Mouse (Mus musculus): ENCODE results near the gene E2f4. TPM values are rescaled to one million over a fixed set of nuclear protein-coding genes. Genes with fewer than 3 reads are reported as not detected.
A peak's percentile ranks its signal among the peaks of the same experiment; 100 is the strongest.

Gene E2f4
- 103 and 117 TPM in 2 replicates for polyA plus RNA-seq (2014; fragmentation: Nextera tagmentation; extraction: Ambion mirVana)

DNA sequence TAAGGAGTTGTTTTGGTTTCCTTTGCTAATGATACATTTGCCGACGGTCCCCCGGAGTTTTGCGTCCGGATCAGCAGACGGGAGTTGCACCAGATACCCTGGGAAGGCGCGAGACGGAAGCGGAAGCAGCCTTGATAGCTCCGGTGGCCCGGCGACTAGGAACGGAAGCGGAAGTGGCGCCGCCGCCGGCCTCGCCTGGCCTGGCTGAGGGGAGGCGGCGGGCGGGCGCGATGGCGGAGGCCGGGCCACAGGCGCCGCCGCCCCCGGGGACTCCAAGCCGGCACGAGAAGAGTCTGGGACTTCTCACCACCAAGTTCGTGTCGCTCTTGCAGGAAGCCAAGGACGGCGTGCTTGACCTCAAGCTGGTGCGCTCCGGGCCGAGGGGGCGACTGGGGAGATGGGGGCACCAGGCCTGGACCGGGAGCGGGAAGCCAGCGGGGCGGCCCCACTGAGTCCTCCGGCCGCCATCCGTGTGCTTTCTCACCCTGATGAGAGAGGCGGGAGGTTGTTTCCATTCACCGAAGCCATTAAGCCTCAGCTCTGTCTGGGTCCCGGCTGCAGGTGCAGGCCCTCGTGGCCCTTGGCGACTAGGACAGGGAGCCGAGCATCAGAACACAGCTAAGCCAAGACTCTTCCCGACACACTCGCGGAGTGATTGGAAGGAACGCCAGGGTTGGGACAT lies at the start of gene E2f4:
E2f4 (plus strand) TSS at position 153 of the 682 bp plus-strand sequence.
- WGBS: 0% methylated on average over 36 of the region's 58 CpGs
- Histone ChIP-seq H3K4me1 (ENCODE audit: control insufficient read depth, insufficient read depth, low read length) (peaks cover 13% of the 10 kb centered on the region), H3K36me3 (ENCODE audit: control insufficient read depth, insufficient read depth, low read length) (peaks cover 38% of the 10 kb centered on the region), H3K4me3 (ENCODE audit: low read length) (peak within 1 kb of the TSS; percentile 96), H3K9me3 (ENCODE audit: control insufficient read depth, low read length) (no peaks in the 10 kb centered on the region), H3K4me2 (replicated peaks; ENCODE audit: low read depth, low read length) (peak within 1 kb of the TSS; percentile 91), H3K27me3 (ENCODE audit: control insufficient read depth, insufficient read depth, low read length) (no peaks in the 10 kb centered on the region), H3K9ac (ENCODE audit: low read depth, low read length) (peak within 1 kb of the TSS; percentile 93), H3K27ac (ENCODE audit: low read depth, low read length) (peak within 1 kb of the TSS; percentile 37; the same call in 1 of the 2 replicates)
- ATAC-seq (ENCODE audit: low FRiP score, low TSS enrichment): peak; percentile 90

GRCm38 (mm10) chr8:105251954-105252353 lies 45.5 kb upstream of the E2f4 start:
- no peak overlapping the region for H3K4me2 ChIP-seq (replicated peaks; ENCODE audit: low read depth, low read length)
- no peak overlapping the region for H3K9ac ChIP-seq (ENCODE audit: low read depth, low read length)
- peaks cover 11% of the 10 kb centered on the region; the same call in 1 of the 2 replicates for H3K4me1 ChIP-seq (ENCODE audit: control insufficient read depth, insufficient read depth, low read length)
- ATAC-seq (ENCODE audit: low FRiP score, low TSS enrichment): no peak
- H3K27me3 ChIP-seq (ENCODE audit: control insufficient read depth, insufficient read depth, low read length): peaks cover 12% of the 10 kb centered on the region; the same call in 1 of the 2 replicates
- peaks cover 49% of the 10 kb centered on the region for H3K36me3 ChIP-seq (ENCODE audit: control insufficient read depth, insufficient read depth, low read length)
- no peak overlapping the region for H3K4me3 ChIP-seq (ENCODE audit: low read length)
- no peak overlapping the region for H3K27ac ChIP-seq (ENCODE audit: low read depth, low read length)
- 94% methylated on average over 6 of the region's 6 CpGs for WGBS
- H3K9me3 ChIP-seq (ENCODE audit: control insufficient read depth, low read length): no peaks in the 10 kb centered on the region

GRCm38 (mm10) chr8:105252680-105253537 lies 44.6 kb upstream of the E2f4 start:
- H3K9me3 ChIP-seq (ENCODE audit: control insufficient read depth, low read length): no peaks in the 10 kb centered on the region
- H3K4me2 ChIP-seq (replicated peaks; ENCODE audit: low read depth, low read length): no peak overlapping the region
- peaks cover 11% of the 10 kb centered on the region; the same call in 1 of the 2 replicates for H3K4me1 ChIP-seq (ENCODE audit: control insufficient read depth, insufficient read depth, low read length)
- WGBS: 88% methylated on average over 10 of the region's 10 CpGs
- no peak overlapping the region for H3K9ac ChIP-seq (ENCODE audit: low read depth, low read length)
- ATAC-seq (ENCODE audit: low FRiP score, low TSS enrichment): no peak
- H3K27ac ChIP-seq (ENCODE audit: low read depth, low read length): no peak overlapping the region
- H3K36me3 ChIP-seq (ENCODE audit: control insufficient read depth, insufficient read depth, low read length): peaks cover 43% of the 10 kb centered on the region
- H3K27me3 ChIP-seq (ENCODE audit: control insufficient read depth, insufficient read depth, low read length): peaks cover 16% of the 10 kb centered on the region
- H3K4me3 ChIP-seq (ENCODE audit: low read length): no peak overlapping the region

GRCm38 (mm10) chr8:105253766-105254151 lies 43.7 kb upstream of the E2f4 start:
- Histone ChIP-seq H3K4me2 (replicated peaks; ENCODE audit: low read depth, low read length) (peak overlapping the region; percentile 99), H3K36me3 (ENCODE audit: control insufficient read depth, insufficient read depth, low read length) (peaks cover 35% of the 10 kb centered on the region), H3K27ac (ENCODE audit: low read depth, low read length) (no peak overlapping the region), H3K9ac (ENCODE audit: low read depth, low read length) (peak overlapping the region; percentile 23; the same call in 1 of the 2 replicates), H3K4me3 (ENCODE audit: low read length) (peak overlapping the region; percentile 64), H3K4me1 (ENCODE audit: control insufficient read depth, insufficient read depth, low read length) (peaks cover 12% of the 10 kb centered on the region; the same call in 1 of the 2 replicates), H3K9me3 (ENCODE audit: control insufficient read depth, low read length) (no peaks in the 10 kb centered on the region), H3K27me3 (ENCODE audit: control insufficient read depth, insufficient read depth, low read length) (peaks cover 25% of the 10 kb centered on the region)
- WGBS: 34% methylated on average over 20 of the region's 20 CpGs
- ATAC-seq (ENCODE audit: low FRiP score, low TSS enrichment): peak; percentile 22

- H3K27me3 ChIP-seq (ENCODE audit: control insufficient read depth, insufficient read depth, low read length): peaks cover 31% of the 10 kb centered on the region
- H3K36me3 ChIP-seq (ENCODE audit: control insufficient read depth, insufficient read depth, low read length): peaks cover 29% of the 10 kb centered on the region
- H3K4me2 ChIP-seq (replicated peaks; ENCODE audit: low read depth, low read length): peak overlapping the region; percentile 99
- under 1% methylated on average over 68 of the region's 74 CpGs for WGBS
- peak overlapping the region; percentile 74 for H3K9ac ChIP-seq (ENCODE audit: low read depth, low read length)
- peak overlapping the region; percentile 78 for H3K27ac ChIP-seq (ENCODE audit: low read depth, low read length)
- peak overlapping the region; percentile 64 for H3K4me3 ChIP-seq (ENCODE audit: low read length)
- no peaks in the 10 kb centered on the region for H3K9me3 ChIP-seq (ENCODE audit: control insufficient read depth, low read length)
- peaks cover 17% of the 10 kb centered on the region; the same call in 1 of the 2 replicates for H3K4me1 ChIP-seq (ENCODE audit: control insufficient read depth, insufficient read depth, low read length)
- ATAC-seq (ENCODE audit: low FRiP score, low TSS enrichment): peak; percentile 86
Measured at GRCm38 (mm10) chr8:105254152-105254965, 43.1 kb upstream of the E2f4 start.

- WGBS: 0% methylated on average over 14 of the region's 14 CpGs
- peaks cover 17% of the 10 kb centered on the region; the same call in 1 of the 2 replicates for H3K4me1 ChIP-seq (ENCODE audit: control insufficient read depth, insufficient read depth, low read length)
- H3K4me3 ChIP-seq (ENCODE audit: low read length): peak within 1 kb of the TSS; percentile 64
- H3K36me3 ChIP-seq (ENCODE audit: control insufficient read depth, insufficient read depth, low read length): peaks cover 23% of the 10 kb centered on the region
- H3K9ac ChIP-seq (ENCODE audit: low read depth, low read length): peak within 1 kb of the TSS; percentile 74
- peak; percentile 50 for ATAC-seq (ENCODE audit: low FRiP score, low TSS enrichment)
- H3K27me3 ChIP-seq (ENCODE audit: control insufficient read depth, insufficient read depth, low read length): peaks cover 36% of the 10 kb centered on the region
- H3K27ac ChIP-seq (ENCODE audit: low read depth, low read length): peak within 1 kb of the TSS; percentile 78
- H3K9me3 ChIP-seq (ENCODE audit: control insufficient read depth, low read length): no peaks in the 10 kb centered on the region
- H3K4me2 ChIP-seq (replicated peaks; ENCODE audit: low read depth, low read length): peak within 1 kb of the TSS; percentile 99
Measured at GRCm38 (mm10) chr8:105254966-105255350, 42.5 kb upstream of the E2f4 start, which contains the start of gene B3gnt9. Gene B3gnt9 (minus strand): TSS chr8:105255153.

GRCm38 (mm10) chr8:105257318-105258114 lies 39.9 kb upstream of the E2f4 start:
- Histone ChIP-seq H3K4me1 (ENCODE audit: control insufficient read depth, insufficient read depth, low read length) (peaks cover 17% of the 10 kb centered on the region; the same call in 1 of the 2 replicates), H3K4me2 (replicated peaks; ENCODE audit: low read depth, low read length) (no peak overlapping the region), H3K36me3 (ENCODE audit: control insufficient read depth, insufficient read depth, low read length) (no peaks in the 10 kb centered on the region; the same call in 1 of the 2 replicates), H3K27me3 (ENCODE audit: control insufficient read depth, insufficient read depth, low read length) (peaks cover 51% of the 10 kb centered on the region), H3K9ac (ENCODE audit: low read depth, low read length) (no peak overlapping the region), H3K4me3 (ENCODE audit: low read length) (no peak overlapping the region), H3K27ac (ENCODE audit: low read depth, low read length) (no peak overlapping the region), H3K9me3 (ENCODE audit: control insufficient read depth, low read length) (no peaks in the 10 kb centered on the region)
- no peak for ATAC-seq (ENCODE audit: low FRiP score, low TSS enrichment)
- 65% methylated on average over 7 of the region's 7 CpGs for WGBS
